Mouse (Mus musculus) C2C12 (cell line): ENCODE measurements around the gene Bri3bp. TPM values are rescaled to one million over a fixed set of nuclear protein-coding genes. Genes with fewer than 3 reads are reported as not detected.

Experiments
- H3K27me3 ChIP-seq: one replicate; pipeline ENCODE4 v1.6.1; 2011; ENCODE audit not compliant: control insufficient read depth, insufficient read depth, insufficient read length
- H3K36me3 ChIP-seq: one replicate; pipeline ENCODE4 v1.6.1; 2011; ENCODE audit not compliant: control insufficient read depth, insufficient read depth
- H3K4me3 ChIP-seq: one replicate; pipeline ENCODE4 v1.5.1; 2011; ENCODE audit warnings: mild to moderate bottlenecking, control low read depth; ENCODE audit not compliant: poor library complexity, insufficient read depth, severe bottlenecking
- H3K79me2 ChIP-seq: one replicate; pipeline ENCODE4 v1.6.1; 2011; ENCODE audit not compliant: control insufficient read depth, insufficient read depth
- H3K79me3 ChIP-seq: one replicate; pipeline ENCODE4 v1.6.1; 2011; ENCODE audit warnings: low read depth, control low read depth
- H3ac ChIP-seq: one replicate; pipeline ENCODE3; 2011; ENCODE audit warnings: low read depth; ENCODE audit not compliant: control insufficient read depth, insufficient read length
- CEBPB ChIP-seq: IDR thresholded peaks from one replicate; pipeline ENCODE4 v1.6.1; 2011; ENCODE audit warnings: low read depth, mild to moderate bottlenecking, control low read depth, moderate library complexity
- CTCF ChIP-seq: IDR thresholded peaks from one replicate; pipeline ENCODE4 v1.5.1; 2011; ENCODE audit not compliant: control insufficient read depth, insufficient read depth, insufficient read length
- FOSL1 ChIP-seq: IDR thresholded peaks from one replicate; pipeline ENCODE4 v1.8.0; 2011; ENCODE audit warnings: mild to moderate bottlenecking, low read length; ENCODE audit not compliant: poor library complexity, insufficient read depth, severe bottlenecking
- MAX ChIP-seq: IDR thresholded peaks from one replicate; pipeline ENCODE4 v1.6.1; 2011; ENCODE audit warnings: mild to moderate bottlenecking, control low read depth
- MYOD1 ChIP-seq: IDR thresholded peaks from one replicate; pipeline ENCODE4 v1.6.1; 2011; ENCODE audit warnings: low read depth; ENCODE audit not compliant: control insufficient read depth, insufficient read length
- MYOG ChIP-seq: IDR thresholded peaks from one replicate; pipeline ENCODE4 v1.6.1; 2011; ENCODE audit not compliant: control insufficient read depth, insufficient read length; ENCODE audit errors: extremely low read depth
- USF1 ChIP-seq: IDR thresholded peaks from one replicate; pipeline ENCODE4 v1.6.1; 2011; ENCODE audit warnings: low read depth, mild to moderate bottlenecking, control low read depth, moderate library complexity
- microRNA-seq: library from miRNA; unstranded; fragments of <30 nt; microRNA quantifications from one replicate; pipeline ENCODE4, GENCODE M21; 2019; ENCODE audit warnings: borderline microRNAs expressed
- polyA plus RNA-seq: library from polyadenylated mRNA; unstranded; fragments of >200 nt; fragmentation: generic; extraction: Trizol; gene quantifications from one replicate; pipeline ENCODE4 v1.2.1, GENCODE M21; 2012; ENCODE audit warnings: missing spikeins

Gene Bri3bp
- polyA plus RNA-seq, 1 experiment: 29.4 TPM

GRCm38 (mm10) chr5:125505968-125506367 is 64.6 kb downstream of the Bri3bp start:
- H3ac ChIP-seq: no peak overlapping the region
- H3K79me2 ChIP-seq: no peaks in the 10 kb centered on the region
- H3K79me3 ChIP-seq: no peaks in the 10 kb centered on the region
- no peak overlapping the region for H3K4me3 ChIP-seq
- H3K36me3 ChIP-seq: peaks cover 60% of the 10 kb centered on the region
- TF ChIP-seq MAX (no peak), CTCF (no peak), MYOG (no peak), USF1 (no peak), CEBPB (no peak), MYOD1 (no peak), FOSL1 (no peak)
- no peaks in the 10 kb centered on the region for H3K27me3 ChIP-seq

- Histone ChIP-seq H3K79me3 (no peaks in the 10 kb centered on the region), H3K79me2 (no peaks in the 10 kb centered on the region), H3K4me3 (no peak overlapping the region), H3K36me3 (peaks cover 74% of the 10 kb centered on the region), H3ac (no peak overlapping the region), H3K27me3 (no peaks in the 10 kb centered on the region)
- TF ChIP-seq CEBPB (no peak), CTCF (no peak), MYOG (no peak), MAX (no peak)
Measured at GRCm38 (mm10) chr5:125507582-125507981, 66.2 kb downstream of the Bri3bp start.

DNA sequence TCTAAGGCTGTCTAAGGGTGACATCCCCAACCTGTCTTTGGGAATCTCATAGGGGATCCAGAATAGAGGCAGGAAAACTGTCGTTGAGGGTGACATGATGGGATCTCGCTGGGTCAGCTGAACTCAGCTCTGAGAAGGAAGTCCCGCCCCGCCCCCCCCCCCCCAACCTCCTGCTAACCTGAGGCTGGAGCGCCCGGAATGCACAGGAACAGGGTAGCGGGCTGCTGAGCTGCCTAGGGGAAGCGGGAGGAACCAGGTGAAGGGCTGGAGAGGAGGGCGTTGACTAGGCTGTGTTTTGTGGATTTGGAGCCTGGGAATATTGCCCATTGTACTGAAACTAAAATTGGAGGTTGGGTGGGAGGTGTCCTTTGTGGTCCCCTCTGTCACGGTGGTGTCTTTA is 66.6 kb downstream of the Bri3bp start:
- H3K36me3 ChIP-seq: peaks cover 77% of the 10 kb centered on the region
- H3K27me3 ChIP-seq: no peaks in the 10 kb centered on the region
- no peaks in the 10 kb centered on the region for H3K79me3 ChIP-seq
- TF ChIP-seq CEBPB (no peak), MYOD1 (no peak), FOSL1 (no peak), MAX (no peak), MYOG (no peak), CTCF (no peak), USF1 (no peak)
- H3K4me3 ChIP-seq: no peak overlapping the region
- H3K79me2 ChIP-seq: no peaks in the 10 kb centered on the region
- no peak overlapping the region for H3ac ChIP-seq

GRCm38 (mm10) chr5:125509541-125509940 is 68.2 kb downstream of the Bri3bp start:
- no peak overlapping the region for H3K4me3 ChIP-seq
- H3K27me3 ChIP-seq: no peaks in the 10 kb centered on the region
- TF ChIP-seq CTCF (peak; percentile 78), CEBPB (no peak), MAX (no peak)
- no peaks in the 10 kb centered on the region for H3K79me2 ChIP-seq
- no peak overlapping the region for H3ac ChIP-seq
- peaks cover 69% of the 10 kb centered on the region for H3K36me3 ChIP-seq
- no peaks in the 10 kb centered on the region for H3K79me3 ChIP-seq

Small RNAs within 50 kb of the gene (microRNA-seq; reads per million reads assigned to microRNA genes)
- not detected for gene Gm27551

Other genes with a start within 250 kb of the Bri3bp start
- gene Scarb1, start 100.5 kb upstream of the Bri3bp start, polyA plus RNA-seq: 31.4 TPM
- 2.2 TPM for gene Gm10382, start 52.2 kb upstream of the Bri3bp start, polyA plus RNA-seq
- gene Ubc, start 51.4 kb upstream of the Bri3bp start, polyA plus RNA-seq: 918 TPM
- 25.2 TPM for gene Dhx37, start 7.4 kb upstream of the Bri3bp start, polyA plus RNA-seq
- 53.3 TPM for gene Aacs, start 34.2 kb downstream of the Bri3bp start, polyA plus RNA-seq
- under 0.01 TPM for gene Tmem132b, start 90.2 kb downstream of the Bri3bp start, polyA plus RNA-seq